Mouse (Mus musculus) liver, adult 2 months (tissue): ENCODE data around the gene Saxo1.

Experiments used
- CTCF ChIP-seq: fragments of 200-500 bp; IDR thresholded peaks from 2 replicates; pipeline ENCODE4 v1.5.1; 2011; ENCODE audit warnings: low read depth, low read length, control low read depth
- POLR2A ChIP-seq: fragments of 200-500 bp; IDR thresholded peaks from 2 replicates; pipeline ENCODE4 v1.6.1; 2011; ENCODE audit warnings: low read length, control low read depth; ENCODE audit not compliant: insufficient read depth; ENCODE audit errors: extremely low read depth

DNA sequence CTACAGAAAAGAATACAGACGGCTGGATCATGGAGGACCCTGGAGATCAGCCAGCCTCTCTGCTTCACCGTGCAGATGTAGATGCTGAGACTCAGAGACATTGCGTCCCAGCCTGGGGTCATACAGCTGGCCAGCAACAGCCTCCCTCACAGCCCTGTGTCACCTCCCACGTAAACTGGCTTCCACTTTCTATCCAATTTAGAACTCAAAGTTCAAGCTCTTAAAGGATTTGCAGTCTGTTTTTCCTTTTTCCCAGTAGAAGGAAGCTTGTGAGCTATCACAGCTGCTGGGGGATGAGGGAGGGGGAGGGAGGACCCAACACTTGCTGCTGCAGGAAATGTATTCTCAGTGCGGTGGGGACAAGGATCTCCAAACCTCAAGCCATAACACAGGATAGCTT lies 59.4 kb downstream of the Saxo1 start:
- TF ChIP-seq CTCF (no peak), POLR2A (no peak)
